Mouse (Mus musculus) midbrain, embryonic 11.5 days (tissue): ENCODE results near the gene Rhobtb1. TPM values are rescaled to one million over a fixed set of nuclear protein-coding genes. Genes with fewer than 3 reads are reported as not detected.
A peak's percentile ranks its signal among the peaks of the same experiment; 100 is the strongest.

Experiments
- ATAC-seq: fragments of 200-750 bp; cut with Nextera tagmentation; 2 replicates; pipeline ENCODE4 v1.8.0; 2017; ENCODE audit warnings: moderate TSS enrichment, moderate library complexity; ENCODE audit not compliant: low FRiP score
- DNase-seq: peaks from one replicate; pipeline ENCODE4 v3.0.0; 2015; ENCODE audit warnings: low spot score; ENCODE audit errors: missing footprints
- H3K27ac ChIP-seq: fragments of 300-500 bp; sonication (generic); 2 replicates; pipeline ENCODE4 v1.5.1; 2014; ENCODE audit warnings: low read depth, low read length
- H3K27me3 ChIP-seq: fragments of 300-500 bp; sonication (generic); 2 replicates; pipeline ENCODE4 v1.6.1; 2014; ENCODE audit warnings: mild to moderate bottlenecking, low read length, moderate library complexity, mixed read lengths; ENCODE audit not compliant: control insufficient read depth, insufficient read depth
- H3K36me3 ChIP-seq: fragments of 300-500 bp; sonication (generic); 2 replicates; pipeline ENCODE4 v1.6.1; 2014; ENCODE audit warnings: mild to moderate bottlenecking, low read length, moderate library complexity, mixed read lengths; ENCODE audit not compliant: control insufficient read depth, insufficient read depth
- H3K4me1 ChIP-seq: fragments of 300-500 bp; sonication (generic); 2 replicates; pipeline ENCODE4 v1.6.1; 2014; ENCODE audit warnings: low read length; ENCODE audit not compliant: control insufficient read depth, insufficient read depth
- H3K4me2 ChIP-seq: fragments of 300-500 bp; sonication (generic); 2 replicates; pipeline ENCODE4 v1.6.1; 2014; ENCODE audit warnings: mild to moderate bottlenecking, moderate library complexity
- H3K4me3 ChIP-seq: fragments of 300-500 bp; sonication (generic); 2 replicates; pipeline ENCODE4 v1.5.1; 2014; ENCODE audit warnings: low read depth, low read length
- H3K9ac ChIP-seq: fragments of 300-500 bp; sonication (generic); 2 replicates; pipeline ENCODE4 v1.6.1; 2014; ENCODE audit warnings: low read length
- H3K9me3 ChIP-seq: fragments of 300-500 bp; sonication (generic); 2 replicates; pipeline ENCODE4 v1.6.1; 2016; ENCODE audit warnings: low read length; ENCODE audit not compliant: control insufficient read depth
- WGBS: fragments of 180-500 bp; shearing (Covaris S2); extraction: QIAGEN DNeasy Blood & Tissue Kit; methylation state at CpG from one replicate; pipeline ENCODE4 v1.1.7; 2014; 5-methylcytosine and 5-hydroxymethylcytosine counted together
- polyA plus RNA-seq: library from polyadenylated mRNA; unstranded; fragments of >200 nt; fragmentation: Nextera tagmentation; extraction: Ambion mirVana; gene quantifications from 2 replicates; pipeline ENCODE4 v1.2.1, GENCODE M21; 2014

Gene Rhobtb1
- polyA plus RNA-seq, 1 experiment from 2014 or later: 14.2 TPM

DNA sequence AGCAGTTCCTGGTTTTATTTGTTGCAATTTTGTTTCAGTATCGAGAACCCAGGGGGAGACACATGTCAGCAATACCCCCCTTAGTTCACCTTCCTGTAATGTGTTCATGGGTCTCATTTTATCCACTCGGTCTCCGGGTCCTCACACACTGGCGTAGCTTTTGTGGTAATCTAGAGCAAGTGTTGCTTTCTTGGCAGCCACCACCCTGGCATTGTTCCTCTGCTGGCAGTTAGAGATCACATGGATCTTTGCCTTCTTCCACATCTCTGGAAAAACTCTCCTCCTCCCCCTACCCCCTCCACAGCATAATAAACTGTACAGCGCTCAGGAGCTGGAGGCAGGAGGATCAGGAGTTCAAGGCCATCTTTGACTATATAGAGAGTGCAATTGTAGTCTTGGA is 41.0 kb downstream of the Rhobtb1 start:
- Histone ChIP-seq H3K4me1 (no peaks in the 10 kb centered on the region), H3K36me3 (no peaks in the 10 kb centered on the region), H3K27ac (no peak overlapping the region), H3K27me3 (no peaks in the 10 kb centered on the region), H3K4me3 (no peak overlapping the region), H3K9ac (no peak overlapping the region), H3K4me2 (no peak overlapping the region), H3K9me3 (no peaks in the 10 kb centered on the region)
- 90% methylated on average over 5 of the region's 5 CpGs for WGBS
- ATAC-seq (no peak), DNase-seq (no peak)

DNA sequence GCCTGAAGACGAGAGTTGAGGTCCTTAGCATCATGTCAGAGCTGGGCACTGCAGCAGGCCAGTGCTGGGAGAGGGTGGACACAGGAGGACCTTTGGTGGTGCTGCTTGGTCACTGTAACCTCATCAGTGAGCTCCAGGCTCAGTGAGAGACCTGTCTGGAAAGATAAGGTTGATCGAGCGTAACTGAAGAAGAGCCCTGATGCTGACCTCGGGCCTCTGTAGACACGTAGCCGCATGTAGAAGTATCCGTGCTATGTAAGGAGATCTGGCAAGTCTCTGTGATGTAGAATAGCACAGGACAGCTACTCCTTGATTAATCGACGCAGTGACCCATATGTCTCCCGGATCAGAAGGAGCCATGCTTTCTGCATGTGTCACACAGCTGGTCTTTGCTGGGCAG is 42.5 kb downstream of the Rhobtb1 start:
- H3K36me3 ChIP-seq: no peaks in the 10 kb centered on the region
- DNase-seq: no peak
- H3K4me2 ChIP-seq: no peak overlapping the region
- no peaks in the 10 kb centered on the region for H3K27me3 ChIP-seq
- ATAC-seq: no peak
- H3K4me1 ChIP-seq: no peaks in the 10 kb centered on the region
- 88% methylated on average over 10 of the region's 10 CpGs for WGBS
- no peak overlapping the region for H3K4me3 ChIP-seq
- no peak overlapping the region for H3K9ac ChIP-seq
- no peak overlapping the region for H3K27ac ChIP-seq
- no peaks in the 10 kb centered on the region for H3K9me3 ChIP-seq

- Histone ChIP-seq H3K4me1 (peaks cover 4% of the 10 kb centered on the region; the same call in 1 of the 2 replicates), H3K27ac (no peak overlapping the region), H3K27me3 (no peaks in the 10 kb centered on the region), H3K4me2 (no peak overlapping the region), H3K36me3 (no peaks in the 10 kb centered on the region), H3K9me3 (no peaks in the 10 kb centered on the region), H3K4me3 (no peak overlapping the region), H3K9ac (no peak overlapping the region)
- 25% methylated on average over 8 of the region's 8 CpGs for WGBS
- DNase-seq (no peak), ATAC-seq (0 out of 2 replicates have a peak, but pooled peaks have one; percentile 33)
These were observed 53.6 kb downstream of the Rhobtb1 start for GRCm38 (mm10) chr10:69204677-69205400.

- DNase-seq: no peak
- H3K9me3 ChIP-seq: no peaks in the 10 kb centered on the region
- H3K27me3 ChIP-seq: no peaks in the 10 kb centered on the region
- peaks cover 4% of the 10 kb centered on the region; the same call in 1 of the 2 replicates for H3K4me1 ChIP-seq
- H3K4me3 ChIP-seq: no peak overlapping the region
- WGBS: 87% methylated on average over 6 of the region's 6 CpGs
- no peak overlapping the region for H3K4me2 ChIP-seq
- H3K27ac ChIP-seq: no peak overlapping the region
- ATAC-seq: no peak
- H3K9ac ChIP-seq: no peak overlapping the region
- no peaks in the 10 kb centered on the region for H3K36me3 ChIP-seq
These were observed 54.8 kb downstream of the Rhobtb1 start for GRCm38 (mm10) chr10:69206081-69206480.

DNA sequence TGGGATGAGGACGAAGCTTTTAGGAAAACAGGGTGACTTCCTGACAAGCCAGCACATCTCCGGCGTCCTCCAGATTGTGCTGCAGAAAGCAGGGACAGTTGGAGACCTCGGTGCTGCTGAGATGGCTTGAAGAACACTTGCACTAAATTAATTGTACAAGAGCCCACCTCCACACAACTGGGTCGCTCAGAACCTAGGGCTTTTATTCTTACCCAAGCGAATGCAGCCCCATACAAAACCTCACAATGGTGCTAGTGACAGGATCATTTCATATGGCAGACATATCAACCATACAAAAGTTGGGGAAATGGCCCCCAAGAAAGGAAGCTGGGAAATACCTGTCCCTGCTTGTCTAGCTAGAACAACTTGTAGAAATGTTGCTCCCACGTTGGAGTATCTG is 56.2 kb downstream of the Rhobtb1 start:
- H3K27me3 ChIP-seq: no peaks in the 10 kb centered on the region
- no peak overlapping the region for H3K27ac ChIP-seq
- DNase-seq (no peak), ATAC-seq (no peak)
- 85% methylated on average over 7 of the region's 7 CpGs for WGBS
- no peak overlapping the region for H3K9ac ChIP-seq
- H3K9me3 ChIP-seq: no peaks in the 10 kb centered on the region
- no peak overlapping the region for H3K4me3 ChIP-seq
- H3K36me3 ChIP-seq: no peaks in the 10 kb centered on the region
- H3K4me1 ChIP-seq: peaks cover 7% of the 10 kb centered on the region; the same call in 1 of the 2 replicates
- H3K4me2 ChIP-seq: no peak overlapping the region

DNA sequence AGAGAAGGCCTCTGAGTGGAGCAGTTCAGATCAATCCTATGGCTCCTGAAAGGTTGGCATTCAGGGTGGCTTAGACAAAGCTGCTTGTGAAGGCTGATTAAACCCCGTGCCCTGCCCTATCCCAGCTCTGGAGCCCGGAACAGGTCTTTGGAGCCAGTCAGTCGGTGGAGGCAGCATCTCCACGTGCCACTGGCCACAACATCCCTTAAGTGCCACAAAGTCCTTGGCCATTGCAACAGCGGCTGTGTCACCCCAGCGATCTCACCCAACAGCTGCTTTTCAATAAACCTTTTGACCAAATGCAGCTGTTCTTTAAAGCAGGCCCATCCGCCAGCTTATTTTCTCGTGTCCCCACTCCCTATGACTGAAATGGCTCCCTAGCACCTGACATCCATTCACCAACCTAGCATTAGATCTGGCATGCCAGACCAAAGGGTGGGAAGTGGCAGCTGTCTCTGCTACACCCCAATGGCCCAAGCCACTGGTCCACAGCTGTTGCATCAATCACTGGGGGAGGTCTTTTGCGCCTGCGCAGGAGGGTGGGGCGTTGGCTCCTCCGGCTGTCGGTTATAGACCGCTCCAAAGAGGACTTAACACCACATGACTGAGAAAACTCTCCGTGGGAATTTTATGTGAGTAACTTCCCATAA is 56.9 kb downstream of the Rhobtb1 start:
- 89% methylated on average over 15 of the region's 15 CpGs for WGBS
- no peak overlapping the region for H3K4me3 ChIP-seq

DNA sequence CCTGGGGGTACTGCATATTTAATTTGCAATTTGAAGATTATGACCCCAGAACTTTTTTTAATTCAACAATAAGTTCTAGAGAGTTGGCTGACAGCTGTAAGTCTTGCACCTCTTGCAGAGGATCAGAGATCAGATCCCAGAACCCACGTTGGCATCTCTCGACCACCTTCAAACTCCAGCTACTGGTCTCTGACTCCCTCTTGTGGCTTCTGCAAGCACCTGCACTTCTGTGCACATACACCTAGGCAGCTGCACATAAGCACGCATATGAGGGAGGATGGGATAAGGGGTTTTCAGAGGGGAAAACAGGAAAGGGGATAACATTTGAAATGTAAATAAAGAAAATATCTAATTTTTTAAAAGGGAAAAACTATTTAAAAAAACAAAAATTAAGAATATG is 57.5 kb downstream of the Rhobtb1 start:
- DNase-seq (no peak), ATAC-seq (no peak)
- H3K27me3 ChIP-seq: no peaks in the 10 kb centered on the region
- no peak overlapping the region for H3K9ac ChIP-seq
- peaks cover 7% of the 10 kb centered on the region; the same call in 1 of the 2 replicates for H3K4me1 ChIP-seq
- no peaks in the 10 kb centered on the region for H3K9me3 ChIP-seq
- H3K27ac ChIP-seq: no peak overlapping the region
- no peak overlapping the region for H3K4me3 ChIP-seq
- no peak overlapping the region for H3K4me2 ChIP-seq
- 90% methylated on average over 3 of the region's 3 CpGs for WGBS
- H3K36me3 ChIP-seq: no peaks in the 10 kb centered on the region

More for the DNA sequence above, 56.9 kb downstream of the Rhobtb1 start:
- Histone ChIP-seq H3K9ac (no peak overlapping the region), H3K27ac (no peak overlapping the region), H3K27me3 (no peaks in the 10 kb centered on the region), H3K4me1 (peaks cover 7% of the 10 kb centered on the region; the same call in 1 of the 2 replicates), H3K9me3 (no peaks in the 10 kb centered on the region), H3K36me3 (no peaks in the 10 kb centered on the region), H3K4me2 (no peak overlapping the region)
- no peak for DNase-seq
- ATAC-seq: no peak

DNA sequence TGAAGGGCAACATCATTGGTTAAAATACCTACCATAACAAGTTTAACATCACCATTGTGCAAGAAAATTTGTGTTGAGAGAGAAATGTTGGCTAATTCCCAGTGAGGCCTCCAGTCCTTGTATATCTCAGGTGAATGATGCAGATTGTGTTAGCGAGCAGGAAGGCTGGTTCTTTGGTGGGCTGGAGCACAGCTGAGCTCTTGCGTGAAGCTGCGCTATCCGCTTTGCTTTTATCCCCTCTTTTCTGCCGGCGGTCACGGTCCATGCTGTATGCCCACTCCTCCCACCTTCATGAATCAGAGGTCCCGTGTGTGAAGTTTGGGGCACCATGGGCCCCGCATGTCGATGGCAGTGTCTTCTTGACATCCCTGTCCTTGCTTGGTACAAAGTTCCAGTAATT is 58.8 kb downstream of the Rhobtb1 start:
- no peak for DNase-seq
- Histone ChIP-seq H3K9me3 (no peaks in the 10 kb centered on the region), H3K4me2 (no peak overlapping the region), H3K4me1 (peaks cover 11% of the 10 kb centered on the region; the same call in 1 of the 2 replicates), H3K9ac (no peak overlapping the region), H3K36me3 (no peaks in the 10 kb centered on the region; the same call in 1 of the 2 replicates), H3K27me3 (no peaks in the 10 kb centered on the region), H3K4me3 (no peak overlapping the region), H3K27ac (no peak overlapping the region)
- ATAC-seq: no peak
- WGBS: 91% methylated on average over 10 of the region's 10 CpGs

DNA sequence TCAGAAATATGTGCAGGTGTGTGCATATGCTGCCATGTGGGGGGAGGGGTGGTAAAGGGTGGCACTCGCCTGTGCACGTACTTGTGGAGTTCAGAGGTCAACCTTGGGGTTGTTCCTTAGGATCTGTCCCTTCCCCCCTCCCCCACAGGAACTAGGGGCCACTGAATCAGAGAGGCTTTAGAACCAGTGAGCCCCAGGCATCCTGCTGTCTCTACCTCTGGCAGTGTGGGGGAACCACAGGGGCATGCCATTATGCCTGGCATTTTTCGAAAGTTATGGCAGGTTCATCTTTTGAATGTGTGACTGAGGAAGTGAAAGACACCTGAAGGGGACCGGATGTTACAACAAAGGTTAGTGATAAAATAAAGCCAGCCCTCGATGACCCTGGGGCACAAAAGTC is 59.4 kb downstream of the Rhobtb1 start:
- no peaks in the 10 kb centered on the region for H3K9me3 ChIP-seq
- ATAC-seq (no peak), DNase-seq (no peak)
- H3K27me3 ChIP-seq: no peaks in the 10 kb centered on the region
- WGBS: 75% methylated on average over 5 of the region's 5 CpGs
- H3K27ac ChIP-seq: no peak overlapping the region
- H3K4me2 ChIP-seq: no peak overlapping the region
- peaks cover 11% of the 10 kb centered on the region; the same call in 1 of the 2 replicates for H3K4me1 ChIP-seq
- no peak overlapping the region for H3K4me3 ChIP-seq
- no peak overlapping the region for H3K9ac ChIP-seq
- H3K36me3 ChIP-seq: no peaks in the 10 kb centered on the region; the same call in 1 of the 2 replicates
